Mouse (Mus musculus) thymus, adult 2 months (tissue): ENCODE data around the gene Tifa.

ENCODE experiments used
- CTCF ChIP-seq: fragments of 200-500 bp; IDR thresholded peaks from 2 replicates; pipeline ENCODE4 v1.5.1; 2012; ENCODE audit warnings: mild to moderate bottlenecking, control low read depth, low read length, moderate library complexity, borderline replicate concordance; ENCODE audit not compliant: control insufficient read depth, poor library complexity, insufficient read depth; ENCODE audit errors: extremely low read depth
- POLR2A ChIP-seq: fragments of 200-500 bp; IDR thresholded peaks from 2 replicates; pipeline ENCODE4 v1.6.1; 2012; ENCODE audit warnings: mild to moderate bottlenecking, low read length, control low read depth, moderate library complexity; ENCODE audit not compliant: control insufficient read depth, poor library complexity, insufficient read depth; ENCODE audit errors: extremely low read depth

- no peak for TF ChIP-seq CTCF
- TF ChIP-seq POLR2A: no peak
Measured at GRCm38 (mm10) chr3:127850776-127851646, 61.4 kb downstream of the Tifa start.
